Mouse (Mus musculus) embryonic facial prominence, embryonic 15.5 days (tissue): ENCODE measurements around the gene Lysmd4. TPM values are rescaled to one million over a fixed set of nuclear protein-coding genes. Genes with fewer than 3 reads are reported as not detected.
"Not testable (repeated sequence)": the region's sequence is repeated elsewhere in the genome, so short reads cannot be mapped to it uniquely, and the experiment has no call there.

Experiments used
- ATAC-seq: fragments of 200-750 bp; cut with Nextera tagmentation; 2 replicates; pipeline ENCODE4 v1.8.0; 2017; ENCODE audit warnings: low read depth, moderate TSS enrichment; ENCODE audit not compliant: insufficient number of reproducible peaks, low FRiP score, low TSS enrichment
- H3K27ac ChIP-seq: fragments of 300-500 bp; sonication (generic); replicated peaks from 2 replicates; pipeline ENCODE4 v1.5.1; 2015; ENCODE audit warnings: mild to moderate bottlenecking, inconsistent platforms
- H3K27me3 ChIP-seq: fragments of 300-500 bp; sonication (generic); 2 replicates; pipeline ENCODE4 v1.6.1; 2015; ENCODE audit warnings: inconsistent platforms
- H3K36me3 ChIP-seq: fragments of 300-500 bp; sonication (generic); 2 replicates; pipeline ENCODE4 v1.6.1; 2015; ENCODE audit warnings: mild to moderate bottlenecking, inconsistent platforms
- H3K4me1 ChIP-seq: fragments of 300-500 bp; sonication (generic); 2 replicates; pipeline ENCODE4 v1.6.1; 2015; ENCODE audit warnings: inconsistent platforms
- H3K4me2 ChIP-seq: fragments of 300-500 bp; sonication (generic); replicated peaks from 2 replicates; pipeline ENCODE4 v1.6.1; 2015; ENCODE audit warnings: mild to moderate bottlenecking, inconsistent platforms
- H3K4me3 ChIP-seq: fragments of 300-500 bp; sonication (generic); replicated peaks from 2 replicates; pipeline ENCODE4 v1.5.1; 2015; ENCODE audit warnings: mild to moderate bottlenecking, inconsistent platforms
- H3K9ac ChIP-seq: fragments of 300-500 bp; sonication (generic); 2 replicates; pipeline ENCODE4 v1.6.1; 2015; ENCODE audit warnings: inconsistent platforms
- H3K9me3 ChIP-seq: fragments of 300-500 bp; sonication (generic); replicated peaks from 2 replicates; pipeline ENCODE4 v1.6.1; 2016; ENCODE audit warnings: inconsistent platforms
- WGBS: fragments of 180-500 bp; shearing (Covaris S2); methylation state at CpG from one replicate; pipeline ENCODE4 v1.1.7; 2015; 5-methylcytosine and 5-hydroxymethylcytosine counted together
- polyA plus RNA-seq: library from polyadenylated mRNA; unstranded; fragments of >200 nt; fragmentation: Nextera tagmentation; extraction: Ambion mirVana; gene quantifications from 2 replicates; pipeline ENCODE4 v1.2.1, GENCODE M21; 2015

Gene Lysmd4
- polyA plus RNA-seq, 1 experiment from 2014 or later: 17.4 TPM

DNA sequence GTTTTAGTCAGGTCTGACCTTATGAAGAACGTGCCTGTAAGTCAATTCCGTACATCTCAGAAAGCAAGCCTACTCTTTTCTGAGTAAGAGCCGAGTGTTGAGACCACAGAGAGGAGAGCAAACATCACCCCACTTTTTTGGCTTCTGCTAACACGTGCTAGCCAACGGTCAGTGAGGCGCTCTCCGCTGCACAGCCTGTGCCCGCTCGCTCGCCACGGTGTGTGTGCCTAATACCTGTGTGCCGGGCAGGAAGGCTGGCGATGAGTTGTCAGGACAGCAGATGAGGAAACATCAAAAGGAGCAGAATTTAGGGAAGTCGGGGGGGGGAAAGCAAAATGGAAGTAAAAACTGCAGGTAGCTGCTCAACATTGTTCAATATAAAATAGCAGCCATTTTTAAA lies 10.2 kb downstream of the Lysmd4 start:
- no peak for ATAC-seq
- 90% methylated on average over 14 of the region's 14 CpGs for WGBS
- H3K4me2 ChIP-seq: no peak overlapping the region
- H3K4me3 ChIP-seq: no peak overlapping the region
- H3K27me3 ChIP-seq: no peaks in the 10 kb centered on the region
- H3K9ac ChIP-seq: no peak overlapping the region
- no peaks in the 10 kb centered on the region for H3K9me3 ChIP-seq
- H3K27ac ChIP-seq: no peak overlapping the region
- no peaks in the 10 kb centered on the region; the same call in 1 of the 2 replicates for H3K4me1 ChIP-seq
- H3K36me3 ChIP-seq: peaks cover 29% of the 10 kb centered on the region

GRCm38 (mm10) chr7:67234797-67235196 lies 12.5 kb downstream of the Lysmd4 start:
- Histone ChIP-seq H3K9me3 (no peaks in the 10 kb centered on the region), H3K27me3 (no peaks in the 10 kb centered on the region), H3K4me2 (no peak overlapping the region), H3K36me3 (peaks cover 34% of the 10 kb centered on the region), H3K9ac (no peak overlapping the region), H3K4me1 (no peaks in the 10 kb centered on the region), H3K27ac (no peak overlapping the region), H3K4me3 (no peak overlapping the region)
- ATAC-seq: no peak
- WGBS: 77% methylated on average over 8 of the region's 8 CpGs

DNA sequence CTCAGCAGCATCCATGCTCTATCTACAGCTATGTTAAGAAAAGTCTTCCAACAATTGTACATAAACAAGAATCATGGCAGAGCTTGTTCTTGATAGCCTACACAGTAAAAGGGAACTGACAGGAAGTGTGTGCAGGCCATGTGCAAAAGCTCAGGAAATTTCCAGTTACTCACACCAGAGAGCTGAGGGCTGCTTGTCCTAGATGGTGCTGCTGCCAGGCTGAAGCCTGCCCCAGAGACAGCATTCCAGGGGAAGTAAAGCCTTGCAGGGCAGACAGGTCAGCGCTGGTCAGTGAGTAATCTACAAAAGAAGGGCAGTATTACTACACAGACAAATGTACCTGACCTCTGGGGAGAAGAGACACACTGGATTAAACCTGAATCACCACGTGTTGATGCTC lies 14.0 kb downstream of the Lysmd4 start:
- no peak overlapping the region for H3K4me2 ChIP-seq
- H3K4me3 ChIP-seq: no peak overlapping the region
- no peak for ATAC-seq
- WGBS: 83% methylated on average over 2 of the region's 2 CpGs
- no peak overlapping the region for H3K9ac ChIP-seq
- H3K9me3 ChIP-seq: no peaks in the 10 kb centered on the region
- H3K4me1 ChIP-seq: no peaks in the 10 kb centered on the region
- peaks cover 34% of the 10 kb centered on the region for H3K36me3 ChIP-seq
- H3K27me3 ChIP-seq: no peaks in the 10 kb centered on the region
- no peak overlapping the region for H3K27ac ChIP-seq

DNA sequence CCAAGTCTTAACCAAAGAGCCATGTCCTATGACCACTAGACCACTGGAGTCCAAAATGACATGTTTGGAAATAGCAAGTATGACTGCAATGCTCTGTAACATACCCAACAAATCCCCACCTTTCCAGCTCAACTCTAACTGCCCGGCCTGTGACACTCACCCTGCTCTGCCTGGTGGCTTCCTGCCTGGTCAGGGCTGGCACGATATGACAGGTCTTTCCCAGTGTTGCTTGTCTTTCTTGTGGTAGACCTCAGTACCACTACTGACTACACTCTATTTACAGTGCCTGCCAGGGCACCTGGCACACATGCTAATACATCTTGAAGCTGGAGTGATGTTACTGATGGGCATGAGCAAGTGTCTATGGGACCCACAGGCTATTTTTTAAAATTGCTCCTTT lies 15.4 kb downstream of the Lysmd4 start:
- WGBS: 89% methylated on average over 2 of the region's 2 CpGs
- no peaks in the 10 kb centered on the region for H3K4me1 ChIP-seq
- peaks cover 28% of the 10 kb centered on the region for H3K36me3 ChIP-seq
- no peak for ATAC-seq
- no peaks in the 10 kb centered on the region for H3K9me3 ChIP-seq
- no peak overlapping the region for H3K27ac ChIP-seq
- H3K4me3 ChIP-seq: no peak overlapping the region
- H3K27me3 ChIP-seq: no peaks in the 10 kb centered on the region
- H3K9ac ChIP-seq: no peak overlapping the region
- H3K4me2 ChIP-seq: no peak overlapping the region

GRCm38 (mm10) chr7:67241969-67242368 lies 19.6 kb downstream of the Lysmd4 start:
- no peak overlapping the region for H3K4me3 ChIP-seq
- H3K27ac ChIP-seq: no peak overlapping the region
- peaks cover 6% of the 10 kb centered on the region for H3K36me3 ChIP-seq
- 59% methylated on average over 3 of the region's 3 CpGs for WGBS
- H3K27me3 ChIP-seq: no peaks in the 10 kb centered on the region
- ATAC-seq: no peak
- no peaks in the 10 kb centered on the region for H3K4me1 ChIP-seq
- H3K9ac ChIP-seq: no peak overlapping the region
- H3K9me3 ChIP-seq: no peaks in the 10 kb centered on the region
- no peak overlapping the region for H3K4me2 ChIP-seq

DNA sequence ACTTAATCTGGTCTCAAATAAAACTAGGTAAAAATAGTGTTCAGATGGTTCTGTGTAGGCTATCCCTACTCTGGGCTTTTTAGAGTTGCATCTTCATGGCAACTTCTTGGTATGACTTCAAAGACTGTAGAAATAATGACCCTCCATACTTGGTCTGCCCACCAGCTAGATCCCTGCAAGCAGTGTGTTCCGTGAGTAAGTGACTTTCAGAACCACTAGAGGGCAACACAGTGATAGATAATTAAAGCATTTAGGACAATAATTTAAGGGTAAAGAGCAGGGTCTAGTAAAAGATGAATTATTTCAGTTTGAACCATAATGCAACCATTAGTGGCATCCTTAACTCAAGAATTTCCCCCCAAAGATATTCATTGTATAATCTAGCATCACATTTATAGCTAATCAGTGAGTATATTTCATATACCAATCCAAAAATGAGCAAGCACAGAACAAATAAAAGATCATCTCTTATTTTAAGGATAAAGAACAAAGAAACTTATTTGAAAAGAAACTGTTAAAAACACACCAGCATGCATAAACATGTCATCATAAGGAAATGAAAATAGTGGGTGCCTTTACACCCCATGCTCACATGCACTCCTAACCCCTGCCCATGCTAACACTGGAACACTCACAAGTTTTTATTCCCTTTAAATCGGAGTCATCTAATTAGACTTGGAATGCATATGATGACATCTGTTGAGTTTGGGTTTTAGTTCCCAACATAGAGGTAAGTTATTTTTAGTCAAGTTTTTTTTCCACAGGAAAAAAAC lies 21.0 kb downstream of the Lysmd4 start:
- no peak overlapping the region for H3K9ac ChIP-seq
- WGBS: 33% methylated on average over 2 of the region's 2 CpGs
- ATAC-seq: no peak; the same call in 1 of the 2 replicates

GRCm38 (mm10) chr7:67243894-67244282 lies 21.5 kb downstream of the Lysmd4 start:
- Histone ChIP-seq H3K27ac (no peak overlapping the region), H3K36me3 (peaks cover 10% of the 10 kb centered on the region; the same call in 1 of the 2 replicates), H3K9ac (no peak overlapping the region), H3K4me1 (no peaks in the 10 kb centered on the region), H3K4me3 (no peak overlapping the region), H3K9me3 (no peaks in the 10 kb centered on the region), H3K27me3 (no peaks in the 10 kb centered on the region), H3K4me2 (no peak overlapping the region)
- 50% methylated on average over 4 of the region's 4 CpGs for WGBS
- ATAC-seq: no peak

More for the DNA sequence above, 21.0 kb downstream of the Lysmd4 start:
- Histone ChIP-seq H3K4me2 (no peak overlapping the region), H3K27me3 (no peaks in the 10 kb centered on the region), H3K9me3 (no peaks in the 10 kb centered on the region), H3K4me1 (no peaks in the 10 kb centered on the region), H3K4me3 (no peak overlapping the region), H3K36me3 (peaks cover 10% of the 10 kb centered on the region; the same call in 1 of the 2 replicates), H3K27ac (no peak overlapping the region)

- no peak overlapping the region for H3K4me2 ChIP-seq
- H3K27ac ChIP-seq: no peak overlapping the region
- H3K4me3 ChIP-seq: no peak overlapping the region
- H3K4me1 ChIP-seq: no peaks in the 10 kb centered on the region
- no peak for ATAC-seq
- 87% methylated on average over 1 of the region's 1 CpGs for WGBS
- no peaks in the 10 kb centered on the region for H3K9me3 ChIP-seq
- no peaks in the 10 kb centered on the region for H3K27me3 ChIP-seq
- H3K36me3 ChIP-seq: peaks cover 17% of the 10 kb centered on the region; the same call in 1 of the 2 replicates
- H3K9ac ChIP-seq: no peak overlapping the region
Measured at GRCm38 (mm10) chr7:67245255-67245654, 22.9 kb downstream of the Lysmd4 start.

DNA sequence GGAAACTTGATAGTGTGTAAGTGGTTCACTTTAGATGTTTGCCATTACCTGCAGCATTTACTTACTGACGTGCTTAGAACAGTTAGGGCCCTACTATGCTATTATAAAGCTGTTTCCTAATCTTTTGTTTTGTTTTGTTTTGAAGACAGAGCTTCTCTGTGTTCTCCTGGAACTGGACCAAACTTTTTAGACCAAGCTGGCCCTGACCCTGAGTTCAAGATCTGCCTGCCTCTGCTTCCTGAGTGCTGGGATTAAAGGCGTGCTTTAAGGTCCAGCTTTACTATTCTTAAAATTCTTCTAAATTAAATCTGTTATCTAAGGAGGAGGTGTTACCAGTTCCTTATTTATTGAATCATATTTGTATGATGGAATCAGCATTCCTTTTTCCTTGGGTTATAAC lies 23.7 kb downstream of the Lysmd4 start:
- Histone ChIP-seq H3K9ac (no peak overlapping the region), H3K4me2 (no peak overlapping the region), H3K4me1 (no peaks in the 10 kb centered on the region), H3K4me3 (no peak overlapping the region), H3K27ac (no peak overlapping the region), H3K27me3 (no peaks in the 10 kb centered on the region), H3K36me3 (peaks cover 17% of the 10 kb centered on the region; the same call in 1 of the 2 replicates), H3K9me3 (no peaks in the 10 kb centered on the region)
- WGBS: 57% methylated on average over 2 of the region's 2 CpGs
- ATAC-seq: no peak

GRCm38 (mm10) chr7:67259828-67260563 lies 37.7 kb downstream of the Lysmd4 start:
- Histone ChIP-seq H3K36me3 (peaks cover 29% of the 10 kb centered on the region), H3K9ac (no peak overlapping the region), H3K9me3 (no peaks in the 10 kb centered on the region), H3K27ac (no peak overlapping the region), H3K4me2 (no peak overlapping the region), H3K27me3 (no peaks in the 10 kb centered on the region), H3K4me3 (no peak overlapping the region), H3K4me1 (no peaks in the 10 kb centered on the region)
- 58% methylated on average over 4 of the region's 4 CpGs for WGBS
- no peak for ATAC-seq

DNA sequence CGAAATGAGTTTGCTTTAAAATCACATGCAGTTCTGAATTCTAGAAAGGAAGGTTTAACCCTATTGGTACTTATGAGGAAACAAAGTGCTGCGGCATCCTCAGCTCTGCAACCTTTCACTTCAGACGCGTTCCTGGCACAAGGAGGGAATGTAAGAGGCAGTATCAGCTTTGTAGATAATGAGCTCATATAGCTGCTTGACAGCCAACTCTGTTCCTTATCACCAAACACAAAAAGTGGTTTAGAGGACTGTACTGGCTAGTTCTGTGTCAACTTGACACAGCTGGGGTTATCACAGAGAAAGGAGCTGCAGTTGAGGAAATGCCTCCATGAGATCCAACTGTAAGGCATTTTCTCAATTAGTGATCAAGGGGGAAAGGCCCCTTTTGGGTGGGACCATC lies 48.1 kb downstream of the Lysmd4 start:
- H3K4me3 ChIP-seq, H3K27me3 ChIP-seq, H3K27ac ChIP-seq, H3K4me2 ChIP-seq, H3K9me3 ChIP-seq, H3K4me1 ChIP-seq, H3K9ac ChIP-seq, ATAC-seq, H3K36me3 ChIP-seq: not testable (repeated sequence)
- 93% methylated on average over 4 of the region's 4 CpGs for WGBS
